Mouse (Mus musculus): ENCODE measurements around the gene Myl9. TPM values are rescaled to one million over a fixed set of nuclear protein-coding genes. Genes with fewer than 3 reads are reported as not detected.

The Myl9 gene
- polyA plus RNA-seq, 1 experiment, result 0.09 TPM

DNA sequence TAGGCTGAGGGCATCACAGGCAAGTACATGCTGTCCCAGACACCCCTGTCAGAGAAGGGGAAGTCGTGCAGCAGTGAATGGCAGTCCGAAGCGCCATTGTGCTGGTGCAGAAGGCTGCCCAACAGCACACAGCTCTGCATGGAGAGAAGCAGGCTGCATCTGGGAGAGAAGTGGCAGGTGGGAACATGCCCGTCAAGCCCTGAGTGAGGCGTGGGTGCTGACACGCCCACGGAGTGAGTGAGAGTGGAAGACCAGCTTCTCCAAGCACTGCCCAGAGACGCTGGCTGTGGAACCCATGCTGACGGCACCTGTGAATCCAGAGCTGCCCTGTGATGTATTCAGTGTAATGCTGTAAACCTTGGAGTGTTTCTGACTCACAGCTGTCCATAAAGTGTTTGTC lies 18.3 kb upstream of the Myl9 start:
- no peak for TF ChIP-seq GATA1 (IDR thresholded peaks at IDR 0.05; ENCODE audit: low read length)

DNA sequence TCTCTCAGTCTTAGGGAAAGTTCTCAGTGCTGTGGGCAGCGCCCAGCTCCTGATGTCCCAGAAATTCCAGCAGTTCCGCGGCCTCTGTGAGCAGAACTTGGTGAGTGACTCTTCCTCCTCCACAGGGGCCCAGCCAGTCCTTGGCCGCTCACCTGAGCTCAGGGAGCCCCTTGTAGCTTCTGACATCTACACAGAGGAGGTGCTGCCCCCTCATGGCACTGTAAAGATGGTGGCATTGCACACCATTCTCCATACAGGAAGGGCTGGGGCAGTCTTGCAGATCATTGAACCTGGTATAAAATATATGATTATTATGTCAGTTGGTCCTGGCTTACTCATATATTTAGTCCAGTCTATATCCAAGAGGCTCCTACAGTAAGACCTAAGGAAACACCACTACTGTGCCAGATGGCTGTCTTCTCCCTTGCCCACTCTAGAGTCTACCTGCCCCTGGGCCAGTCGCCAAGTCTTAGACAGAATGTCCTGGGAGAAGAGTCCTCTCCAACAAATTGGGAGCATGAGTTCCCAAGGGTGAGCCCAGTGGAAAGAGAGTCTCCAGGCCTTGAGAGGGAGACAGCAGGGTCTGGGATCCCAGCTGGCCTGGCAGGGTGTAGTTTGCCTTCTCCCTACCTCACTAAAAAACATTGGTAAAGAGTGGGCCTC lies 14.2 kb upstream of the Myl9 start:
- TF ChIP-seq GATA1 (IDR thresholded peaks at IDR 0.05; ENCODE audit: low read length), result no peak

DNA sequence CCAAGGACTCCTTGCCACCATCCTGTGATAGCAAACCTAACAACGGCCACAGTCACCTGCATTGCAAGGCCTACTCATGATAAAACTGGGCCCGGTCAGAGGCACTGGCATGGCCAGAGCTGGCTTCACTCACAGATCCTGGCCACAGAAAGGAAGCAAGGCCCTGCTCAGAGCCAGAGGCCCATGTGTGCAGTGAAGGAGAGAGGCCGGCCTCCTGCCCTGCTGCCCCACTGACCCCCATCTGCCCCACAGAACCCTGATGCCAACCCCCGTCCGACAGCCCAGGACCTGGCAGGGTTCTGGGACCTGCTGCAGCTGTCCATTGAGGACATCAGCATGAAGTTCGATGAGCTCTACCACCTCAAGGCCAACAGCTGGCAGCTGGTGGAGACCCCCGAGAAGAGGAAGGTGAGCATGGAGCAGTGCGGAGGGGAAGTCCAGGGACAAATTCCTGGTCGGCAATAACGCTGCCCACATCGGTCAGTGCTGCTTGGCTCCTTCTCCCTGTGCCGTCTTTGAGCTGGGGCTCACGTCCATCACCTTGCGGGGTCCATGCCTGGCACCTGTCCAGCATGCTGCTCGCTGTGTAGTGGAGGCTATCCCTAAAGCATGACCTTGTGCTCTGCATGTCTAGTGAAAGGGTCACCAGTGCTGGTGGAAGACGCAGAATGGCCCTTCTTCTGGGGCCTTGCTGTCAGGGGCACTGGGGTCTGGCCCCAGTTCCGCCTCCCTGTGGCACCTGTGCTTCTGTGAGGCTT lies 13.5 kb upstream of the Myl9 start:
- no peak for TF ChIP-seq GATA1 (IDR thresholded peaks at IDR 0.05; ENCODE audit: low read length)

DNA sequence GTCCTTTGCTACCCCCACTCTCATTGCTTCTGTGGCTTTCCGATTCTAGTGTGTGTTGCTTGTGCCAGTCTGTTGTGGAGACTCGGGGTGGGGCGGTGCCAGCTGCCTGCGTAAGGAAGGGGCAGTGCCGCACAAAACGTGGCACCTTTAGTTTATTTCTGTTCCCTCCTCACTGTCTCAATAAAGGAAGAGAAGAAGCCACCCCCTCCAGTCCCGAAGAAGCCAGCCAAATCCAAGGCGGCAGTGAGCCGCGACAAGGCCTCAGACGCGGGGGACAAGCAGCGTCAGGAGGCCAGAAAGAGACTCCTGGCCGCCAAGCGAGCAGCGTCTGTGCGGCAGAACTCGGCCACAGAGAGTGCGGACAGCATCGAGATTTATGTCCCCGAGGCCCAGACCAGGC lies 12.7 kb upstream of the Myl9 start:
- no peak for TF ChIP-seq GATA1 (IDR thresholded peaks at IDR 0.05; ENCODE audit: low read length)

DNA sequence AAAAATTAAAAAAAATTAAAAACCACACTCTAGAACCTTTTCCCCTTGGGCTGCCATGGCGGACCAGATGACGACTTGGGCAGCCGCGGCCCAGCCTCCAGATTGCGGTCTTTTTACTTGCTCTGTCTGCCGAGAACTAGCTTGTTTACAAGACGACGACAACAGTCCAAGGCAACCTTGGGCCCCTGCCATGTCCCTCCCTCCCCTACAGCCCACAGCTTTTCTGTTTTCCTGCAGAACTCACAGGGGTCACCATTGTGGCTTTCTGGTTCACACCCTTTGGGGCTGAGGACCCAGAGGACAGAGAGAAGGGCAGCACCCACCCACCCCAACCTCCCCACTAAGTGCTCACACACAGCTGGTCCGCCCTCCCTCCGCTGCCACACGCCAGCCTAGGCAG lies 12.1 kb upstream of the Myl9 start:
- TF ChIP-seq GATA1 (IDR thresholded peaks at IDR 0.05; ENCODE audit: low read length), result no peak

DNA sequence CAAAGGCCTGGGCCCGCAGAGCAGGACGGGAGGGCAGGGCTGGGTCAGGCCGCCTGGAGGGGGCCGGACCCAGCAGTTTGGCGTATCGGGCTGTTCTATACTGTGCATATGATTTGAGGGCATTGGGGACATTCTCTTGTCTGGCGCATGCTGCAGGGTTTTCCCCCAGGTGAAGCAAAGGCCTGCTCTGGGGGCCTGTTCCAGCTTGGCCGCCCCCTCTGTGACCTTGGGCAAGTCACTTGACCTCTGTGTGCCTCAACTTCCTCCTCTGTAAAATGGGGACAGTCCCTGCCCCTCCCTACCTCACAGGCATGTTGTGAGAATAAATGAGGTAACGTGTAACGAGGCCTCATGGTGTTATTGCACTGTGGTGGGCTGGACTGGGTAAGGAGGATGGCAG lies 11.2 kb upstream of the Myl9 start:
- no peak for TF ChIP-seq GATA1 (IDR thresholded peaks at IDR 0.05; ENCODE audit: low read length)

DNA sequence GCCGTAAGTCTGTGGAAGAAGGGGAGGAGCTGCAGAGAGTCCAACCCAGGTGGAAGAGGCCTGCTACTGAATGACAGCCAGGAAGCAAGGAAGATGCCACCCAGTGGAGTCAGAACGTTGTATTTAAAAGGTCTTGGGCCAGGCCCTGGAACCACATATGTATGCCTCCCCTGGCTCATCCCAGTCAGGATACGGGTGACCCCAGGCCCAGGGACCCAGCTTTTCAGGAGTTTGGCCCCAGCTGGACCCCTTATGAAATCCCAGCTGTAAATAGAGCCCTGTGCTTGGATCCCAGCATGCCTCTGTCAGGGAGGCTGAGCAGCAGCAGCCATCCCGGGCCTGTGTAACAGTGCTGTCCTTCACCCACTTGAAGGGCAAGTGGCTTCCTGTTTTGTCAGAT lies 10.5 kb upstream of the Myl9 start:
- no peak for TF ChIP-seq GATA1 (IDR thresholded peaks at IDR 0.05; ENCODE audit: low read length)

DNA sequence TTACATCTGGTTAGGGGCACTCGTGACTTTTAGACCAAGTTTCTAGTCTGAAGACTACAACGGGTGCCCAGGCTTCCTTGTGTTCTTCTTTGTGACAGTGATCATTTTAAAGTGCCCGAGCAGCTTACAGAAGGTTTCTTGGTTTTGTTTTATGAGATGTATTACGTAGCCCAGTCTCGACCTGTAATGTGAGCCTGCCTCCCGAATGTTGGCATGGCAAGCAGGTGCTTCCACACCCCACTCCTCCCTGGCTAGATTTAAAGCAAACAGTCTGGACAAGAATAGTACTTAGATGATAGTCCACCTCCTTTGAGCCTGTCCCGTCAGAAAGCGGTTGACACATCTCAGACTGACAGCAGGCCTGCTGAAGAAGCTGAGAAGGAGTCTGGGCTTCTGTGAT lies 9.6 kb upstream of the Myl9 start:
- no peak for TF ChIP-seq GATA1 (IDR thresholded peaks at IDR 0.05; ENCODE audit: low read length)

DNA sequence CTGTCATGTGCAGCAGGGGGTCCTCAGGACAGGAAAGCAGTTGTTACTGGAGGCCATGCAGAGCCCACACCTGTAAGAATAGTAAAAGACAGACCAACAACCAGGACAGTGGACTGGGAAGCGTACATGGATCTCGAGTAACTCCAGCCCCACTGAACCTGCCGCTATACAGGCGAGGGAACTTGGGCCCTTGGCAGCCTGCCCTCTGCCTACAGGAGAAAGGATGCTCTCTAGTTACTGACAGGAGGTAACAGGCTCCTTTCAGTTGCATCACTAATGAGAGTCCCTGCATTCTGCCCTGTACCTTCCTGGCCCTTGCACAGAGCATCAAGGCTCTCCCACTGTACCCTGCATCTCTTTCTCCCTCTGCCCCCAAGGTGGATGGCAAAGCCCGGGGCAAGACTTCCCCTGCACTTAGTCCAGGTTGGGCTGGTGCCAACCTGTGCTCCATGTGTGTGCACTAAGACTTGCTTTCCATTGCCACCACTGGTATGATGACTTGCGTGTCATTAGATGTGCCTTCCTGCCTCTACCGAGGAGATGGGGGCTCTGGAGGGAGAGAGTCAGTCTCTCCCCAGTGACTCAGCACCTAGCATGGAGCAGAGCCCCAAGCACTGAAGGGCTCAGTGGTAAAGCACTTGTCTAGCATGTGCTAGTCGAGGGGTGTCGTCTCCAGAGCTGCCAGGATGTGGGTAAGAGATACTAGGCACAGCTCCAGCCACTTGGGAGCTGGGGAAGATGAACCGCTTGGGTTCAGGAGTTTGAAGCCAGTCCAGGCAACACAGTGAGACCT lies 8.8 kb upstream of the Myl9 start:
- TF ChIP-seq GATA1 (IDR thresholded peaks at IDR 0.05; ENCODE audit: low read length), result no peak

DNA sequence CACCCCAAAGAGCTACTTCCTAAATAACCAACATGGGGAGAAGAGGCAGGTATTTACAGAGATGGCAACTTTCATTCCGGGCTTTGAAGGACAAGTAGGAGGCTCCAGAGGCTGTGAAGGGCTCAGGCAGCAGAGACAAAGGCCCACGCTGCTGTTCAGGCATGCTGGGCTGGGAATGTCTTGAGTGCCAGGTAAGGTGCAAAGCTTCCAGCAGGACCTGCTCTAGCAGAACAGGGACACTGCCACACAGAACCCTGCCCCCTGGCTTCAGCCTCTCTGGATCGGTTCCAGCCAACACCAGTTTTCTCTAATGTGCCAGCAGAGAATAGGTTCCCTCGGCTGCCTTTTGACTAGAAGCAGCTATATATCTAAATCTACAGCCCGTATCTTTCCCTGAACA lies 8.1 kb upstream of the Myl9 start:
- TF ChIP-seq GATA1 (IDR thresholded peaks at IDR 0.05; ENCODE audit: low read length), result no peak

DNA sequence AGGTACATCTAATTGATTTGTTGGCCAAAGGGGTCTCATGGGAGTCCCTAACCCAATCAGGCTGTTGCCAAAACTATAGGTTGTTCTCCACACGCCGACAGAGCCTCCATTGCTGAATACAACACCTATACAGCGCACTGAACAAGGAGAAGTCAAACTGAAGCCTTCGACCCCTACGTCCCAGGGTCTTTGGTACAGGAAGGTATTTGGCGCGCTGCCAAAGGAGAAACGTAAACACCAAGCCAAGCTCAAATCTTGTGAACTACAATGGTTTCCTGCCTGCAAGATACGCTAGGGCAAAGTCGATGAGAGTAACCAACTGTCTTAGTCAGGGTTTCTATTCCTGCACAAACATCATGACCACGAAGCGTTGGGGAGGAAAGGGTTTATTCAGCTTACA lies 5.9 kb upstream of the Myl9 start:
- no peak for TF ChIP-seq GATA1 (IDR thresholded peaks at IDR 0.05; ENCODE audit: low read length)

DNA sequence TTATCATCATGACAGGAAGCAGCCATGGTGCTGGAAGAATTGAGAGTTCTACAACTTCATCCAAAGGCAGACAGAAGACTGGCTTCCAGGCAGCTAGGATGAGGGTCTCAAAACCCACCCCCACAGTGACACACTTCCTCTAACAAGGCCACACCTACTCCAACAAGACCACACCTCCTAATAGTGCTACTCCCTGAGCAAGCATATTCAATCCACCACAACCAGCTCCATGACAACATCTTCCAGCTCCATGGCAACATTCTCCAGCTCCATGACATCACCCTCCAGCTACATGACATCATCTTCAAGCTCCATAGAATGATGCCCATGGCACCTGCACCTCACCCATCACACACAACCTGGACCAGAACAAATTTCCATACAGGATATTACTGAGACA lies 1.8 kb upstream of the Myl9 start:
- no peak for TF ChIP-seq GATA1 (IDR thresholded peaks at IDR 0.05; ENCODE audit: low read length)

DNA sequence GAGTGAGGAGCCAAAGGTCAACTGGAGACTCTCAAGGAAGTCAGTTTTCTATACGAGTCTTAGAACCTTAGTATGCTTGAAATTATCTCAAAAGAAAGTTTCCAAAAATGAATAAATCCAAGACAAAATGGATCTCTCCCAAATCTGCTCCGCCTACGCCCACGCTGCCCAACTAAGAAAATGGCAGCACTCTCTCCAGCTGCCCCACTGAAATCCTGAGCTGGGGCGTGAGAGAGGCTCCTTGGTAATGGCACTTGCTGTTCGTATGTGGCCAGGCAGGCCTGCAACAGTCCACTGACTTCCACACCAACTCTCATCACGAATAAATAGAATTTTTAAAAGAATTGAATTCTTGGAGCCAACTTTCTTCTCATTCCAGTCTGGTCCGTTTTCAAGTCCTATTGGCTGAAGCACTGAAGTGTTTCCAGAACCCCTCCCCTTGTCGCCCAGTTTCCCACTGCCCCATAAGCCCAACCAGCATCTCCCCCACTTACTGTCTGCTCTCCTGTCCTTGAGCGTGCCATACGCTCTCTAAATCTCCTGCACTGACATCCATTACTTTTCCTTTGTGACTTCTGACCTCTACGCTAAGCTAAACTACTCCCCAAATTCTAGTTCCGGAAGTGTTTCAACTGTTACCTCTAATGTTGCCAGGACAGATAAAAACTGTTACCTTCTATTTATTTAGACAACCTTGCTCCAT lies 1.0 kb upstream of the Myl9 start:
- TF ChIP-seq GATA1 (IDR thresholded peaks at IDR 0.05; ENCODE audit: low read length), result no peak

DNA sequence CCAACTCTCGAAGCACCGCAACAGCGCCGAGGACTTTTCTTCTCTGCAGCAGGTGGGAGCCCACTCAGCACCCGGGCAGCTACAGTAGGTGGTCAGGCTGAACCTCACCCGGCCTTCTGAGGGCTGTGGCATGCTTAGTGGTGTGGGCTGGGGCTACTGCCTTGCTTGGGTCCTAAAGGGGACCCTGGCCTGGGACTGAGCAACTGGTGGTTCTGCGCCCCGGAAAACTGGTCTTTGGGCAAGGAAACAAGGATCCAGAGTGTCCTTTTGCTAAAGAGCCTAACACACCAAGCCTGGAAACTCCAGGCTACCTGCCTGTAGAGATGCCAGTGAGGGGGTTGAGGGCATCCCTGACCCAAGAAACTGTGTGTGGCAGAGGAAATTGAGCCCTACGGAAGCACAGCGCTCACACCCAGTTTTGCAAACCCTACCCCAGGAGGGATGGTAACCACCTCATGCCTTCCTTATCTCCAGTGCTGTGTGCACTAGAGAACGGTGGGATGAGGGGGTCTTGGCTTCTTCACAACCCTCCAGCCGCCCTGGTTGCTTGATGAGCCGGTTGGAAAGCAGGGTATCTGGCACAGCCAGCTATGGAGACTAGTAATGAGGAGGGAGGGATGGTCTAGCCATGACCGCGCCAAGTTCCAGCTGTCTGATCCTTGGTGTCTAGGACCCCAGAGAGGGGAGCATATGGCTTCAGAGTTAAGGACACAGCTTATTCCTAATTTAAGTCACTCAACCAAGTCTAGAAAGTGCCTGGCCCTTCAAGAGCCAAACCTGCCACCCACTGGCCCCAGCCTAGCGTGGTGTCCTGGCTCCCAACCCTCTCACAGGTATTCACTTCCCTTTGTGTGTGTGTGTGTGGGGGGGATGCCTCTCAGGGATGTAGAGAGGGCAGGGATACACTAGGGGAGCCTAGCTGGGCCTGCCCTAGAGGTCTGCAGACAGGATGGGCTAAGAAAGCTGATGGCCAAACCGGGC lies 525 bp downstream of the Myl9 start:
- no peak for TF ChIP-seq GATA1 (IDR thresholded peaks at IDR 0.05; ENCODE audit: low read length)

DNA sequence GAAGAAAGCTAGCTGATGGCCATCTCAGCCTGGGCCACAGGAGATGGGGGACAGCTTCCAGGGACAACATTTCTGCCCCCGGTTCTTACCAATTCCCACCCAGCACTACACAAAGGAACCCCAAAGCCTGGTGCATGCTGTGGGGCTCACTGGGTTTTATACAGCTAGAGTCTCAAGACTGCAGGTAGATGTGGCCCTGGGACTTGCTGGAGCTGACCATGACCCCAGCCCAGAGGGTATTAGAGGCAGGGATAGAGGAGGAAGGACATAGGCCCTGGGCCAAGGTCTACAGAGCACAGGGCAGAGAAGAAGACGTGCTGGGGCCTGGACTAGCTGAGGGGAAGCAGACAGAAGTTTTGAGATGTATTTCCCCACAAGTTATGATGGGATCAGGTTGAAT lies 1.7 kb downstream of the Myl9 start:
- no peak for TF ChIP-seq GATA1 (IDR thresholded peaks at IDR 0.05; ENCODE audit: low read length)

All from G1E-ER4 (cell line).